Mouse (Mus musculus) kidney, adult 2 months (tissue): ENCODE data around the gene Tbc1d21. TPM values are rescaled to one million over a fixed set of nuclear protein-coding genes. Genes with fewer than 3 reads are reported as not detected.

Experiments
- DNase-seq: peaks from one replicate; pipeline ENCODE4 v3.0.0; 2021
- H3K27ac ChIP-seq: fragments of 200-500 bp; 2 replicates; pipeline ENCODE4 v1.5.1; 2012; ENCODE audit warnings: low read depth, low read length, control low read depth, inconsistent platforms; ENCODE audit not compliant: insufficient read depth
- H3K27me3 ChIP-seq: fragments of 200-500 bp; replicated peaks from 2 replicates; pipeline ENCODE4 v1.6.1; 2012; ENCODE audit warnings: mild to moderate bottlenecking, moderate library complexity, low read length, inconsistent platforms; ENCODE audit not compliant: control insufficient read depth, insufficient read depth
- H3K36me3 ChIP-seq: fragments of 200-500 bp; 2 replicates; pipeline ENCODE4 v1.6.1; 2012; ENCODE audit warnings: mild to moderate bottlenecking, moderate library complexity, low read length, inconsistent platforms; ENCODE audit not compliant: control insufficient read depth, insufficient read depth
- H3K4me1 ChIP-seq: fragments of 200-500 bp; 2 replicates; pipeline ENCODE4 v1.6.1; 2011; ENCODE audit warnings: low read length; ENCODE audit not compliant: control insufficient read depth, insufficient read depth
- H3K4me3 ChIP-seq: fragments of 200-500 bp; 2 replicates; pipeline ENCODE4 v1.5.1; 2011; ENCODE audit warnings: mild to moderate bottlenecking, low read depth, low read length, control low read depth; ENCODE audit not compliant: insufficient read depth
- CTCF ChIP-seq: fragments of 200-500 bp; conservative IDR thresholded peaks from 2 replicates; pipeline ENCODE4 v1.5.1; 2011; ENCODE audit warnings: low read depth, mild to moderate bottlenecking, control low read depth, low read length, moderate library complexity, mixed read lengths; ENCODE audit not compliant: insufficient read depth, insufficient read length
- POLR2A ChIP-seq: fragments of 200-500 bp; IDR thresholded peaks from one replicate; pipeline ENCODE4 v1.6.1; 2011; ENCODE audit warnings: low read depth, low read length, control low read depth
- WGBS: fragments of 180-500 bp; shearing (Covaris S2); methylation state at CpG from one replicate; pipeline ENCODE4 v1.1.7; 2018; 5-methylcytosine and 5-hydroxymethylcytosine counted together
- polyA plus RNA-seq: library from polyadenylated mRNA; depleted of rRNA; stranded (reverse); fragments of >200 nt; gene quantifications from 2 replicates; pipeline ENCODE4 v1.2.3, GENCODE M21; 2012; rRNA removed

Gene Tbc1d21
- not detected in 2 replicates for polyA plus RNA-seq

DNA sequence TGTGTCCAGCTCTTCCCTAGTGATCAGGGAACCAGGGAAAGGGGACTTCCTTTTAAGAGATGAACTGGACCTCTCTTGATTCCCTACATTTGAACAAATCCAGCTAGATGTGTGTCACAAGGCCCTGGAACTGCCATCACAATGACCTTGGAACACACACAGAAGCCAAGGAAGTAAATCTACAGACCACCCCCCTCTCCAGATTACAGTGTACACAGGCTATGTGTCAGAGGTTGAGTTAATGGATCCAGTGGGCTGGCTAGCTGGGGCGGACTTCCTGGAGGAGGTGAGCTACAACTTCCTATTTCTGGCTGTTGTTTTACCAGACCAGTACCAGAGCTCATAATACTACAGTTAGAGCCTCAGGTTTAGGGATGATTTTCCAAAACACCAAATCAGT lies at the start of gene Tbc1d21:
TSS of gene Tbc1d21 (minus strand) at position 101 of the 400 bp plus-strand sequence.
- no peaks in the 10 kb centered on the region for H3K36me3 ChIP-seq

DNA sequence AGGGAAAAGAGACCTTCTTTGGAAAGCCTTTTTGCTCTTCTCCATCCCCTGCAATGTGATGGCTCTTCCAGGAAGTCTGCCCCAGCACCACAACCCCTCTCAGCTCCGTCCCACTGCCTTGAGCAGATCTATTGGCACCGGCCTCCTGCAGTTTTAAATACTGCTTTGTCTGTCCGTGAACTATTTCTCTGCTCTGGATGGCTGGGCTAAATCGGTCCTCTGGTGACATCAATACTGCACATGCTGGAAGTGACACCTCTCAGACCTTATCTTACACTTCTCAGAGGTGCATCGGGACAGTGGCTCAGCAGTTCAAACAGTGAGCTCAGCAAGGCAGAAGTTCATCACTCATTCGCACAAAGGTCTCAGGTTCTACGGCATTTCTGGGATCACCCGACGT lies 41.3 kb upstream of the Tbc1d21 start:
- H3K36me3 ChIP-seq: no peaks in the 10 kb centered on the region
- DNase-seq: no peak
- no peak overlapping the region for H3K4me3 ChIP-seq
- no peaks in the 10 kb centered on the region for H3K4me1 ChIP-seq
- H3K27me3 ChIP-seq: no peaks in the 10 kb centered on the region
- TF ChIP-seq POLR2A (no peak), CTCF (no peak)
- H3K27ac ChIP-seq: no peak overlapping the region
- 79% methylated on average over 9 of the region's 9 CpGs for WGBS

More for the DNA sequence above, at the start of gene Tbc1d21:
- no peak for DNase-seq
- WGBS: 97% methylated on average over 1 of the region's 1 CpGs
- Histone ChIP-seq H3K4me3 (no peak within 1 kb of the TSS), H3K4me1 (no peaks in the 10 kb centered on the region), H3K27ac (no peak within 1 kb of the TSS), H3K27me3 (no peaks in the 10 kb centered on the region)
- TF ChIP-seq CTCF (no peak), POLR2A (no peak)

DNA sequence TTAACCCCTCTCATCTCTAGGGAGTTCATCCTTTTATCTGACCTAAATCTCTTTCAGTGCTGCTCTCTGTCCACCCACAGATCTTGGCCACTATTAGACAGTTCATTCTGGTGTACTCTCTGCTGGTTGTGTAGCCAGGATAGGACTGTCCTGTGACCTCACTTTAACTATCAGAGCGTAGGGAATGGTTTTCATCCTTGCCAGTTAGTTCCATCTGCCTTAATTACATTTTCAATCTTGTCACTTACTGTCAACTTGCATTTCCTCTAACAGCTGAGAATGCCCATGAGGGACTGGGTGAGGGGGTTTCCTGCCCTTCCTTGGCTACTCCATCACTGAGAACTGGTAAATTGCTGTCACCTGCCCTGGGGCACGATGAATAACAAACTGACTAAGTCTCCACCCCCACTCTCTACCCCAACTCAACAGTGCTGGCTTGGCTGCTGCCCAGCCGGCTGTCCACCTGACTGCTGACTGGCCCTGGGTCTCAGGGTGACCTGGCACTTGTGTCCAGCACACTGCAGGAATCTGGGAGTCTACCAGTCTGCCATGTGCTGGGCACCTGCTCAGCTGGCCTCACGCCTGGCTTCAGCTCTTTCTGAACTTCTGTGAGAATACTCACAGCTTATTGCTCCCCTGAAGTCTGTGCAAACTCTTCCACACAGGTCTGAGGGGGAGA lies 39.9 kb upstream of the Tbc1d21 start:
- peak; percentile 56 for DNase-seq
- no peaks in the 10 kb centered on the region for H3K4me1 ChIP-seq
- no peak overlapping the region for H3K27ac ChIP-seq
- H3K4me3 ChIP-seq: no peak overlapping the region
- TF ChIP-seq CTCF: no peak
- TF ChIP-seq POLR2A: no peak
- 46% methylated on average over 4 of the region's 4 CpGs for WGBS
- H3K27me3 ChIP-seq: no peaks in the 10 kb centered on the region
- H3K36me3 ChIP-seq: no peaks in the 10 kb centered on the region

DNA sequence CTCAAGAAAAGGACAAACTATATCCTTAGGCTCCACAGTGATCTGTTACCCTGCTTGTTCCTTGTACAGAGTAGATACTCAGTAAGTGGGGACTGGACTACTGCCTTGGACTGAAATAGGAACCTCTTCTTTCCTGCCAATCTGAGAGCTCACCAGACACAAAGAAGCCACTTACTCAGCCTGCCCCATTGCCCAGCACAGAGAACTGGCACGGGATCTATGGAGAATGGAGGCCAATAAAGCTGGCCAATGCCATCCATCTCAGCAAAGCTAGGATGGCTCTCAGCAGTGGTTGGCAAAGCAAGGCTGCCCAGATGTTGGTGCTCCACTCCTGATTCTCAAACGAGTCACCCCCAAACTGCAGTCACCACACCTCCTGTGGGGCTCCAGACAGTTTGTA lies 39.0 kb upstream of the Tbc1d21 start:
- no peaks in the 10 kb centered on the region for H3K36me3 ChIP-seq
- DNase-seq: no peak
- H3K27ac ChIP-seq: no peak overlapping the region
- H3K4me3 ChIP-seq: no peak overlapping the region
- no peak for TF ChIP-seq CTCF
- no peak for TF ChIP-seq POLR2A
- H3K4me1 ChIP-seq: no peaks in the 10 kb centered on the region
- 68% methylated on average over 2 of the region's 2 CpGs for WGBS
- H3K27me3 ChIP-seq: no peaks in the 10 kb centered on the region

DNA sequence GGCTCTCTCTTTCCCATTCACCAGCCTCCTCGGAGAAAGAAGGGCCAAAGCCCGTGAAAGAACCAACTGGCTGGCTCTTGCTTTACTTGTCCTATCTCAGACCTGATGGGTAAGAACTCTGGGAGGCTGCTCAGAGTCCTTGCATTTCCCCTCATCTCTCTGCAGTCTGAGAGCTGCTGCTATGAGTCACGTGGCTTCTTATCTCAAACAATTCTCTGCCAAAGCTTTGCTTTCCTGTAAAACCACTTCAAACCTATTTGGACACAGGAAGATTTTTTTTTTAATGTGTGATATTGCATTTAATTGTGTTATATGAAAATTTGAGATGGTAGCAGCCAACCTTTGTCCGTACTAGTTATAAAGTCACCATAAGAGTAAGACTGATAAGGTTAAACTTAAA lies 34.2 kb upstream of the Tbc1d21 start:
- Histone ChIP-seq H3K36me3 (no peaks in the 10 kb centered on the region), H3K27me3 (no peaks in the 10 kb centered on the region), H3K4me1 (no peaks in the 10 kb centered on the region), H3K4me3 (no peak overlapping the region), H3K27ac (no peak overlapping the region)
- DNase-seq: no peak
- WGBS: 43% methylated on average over 4 of the region's 4 CpGs
- TF ChIP-seq POLR2A (no peak), CTCF (no peak)

DNA sequence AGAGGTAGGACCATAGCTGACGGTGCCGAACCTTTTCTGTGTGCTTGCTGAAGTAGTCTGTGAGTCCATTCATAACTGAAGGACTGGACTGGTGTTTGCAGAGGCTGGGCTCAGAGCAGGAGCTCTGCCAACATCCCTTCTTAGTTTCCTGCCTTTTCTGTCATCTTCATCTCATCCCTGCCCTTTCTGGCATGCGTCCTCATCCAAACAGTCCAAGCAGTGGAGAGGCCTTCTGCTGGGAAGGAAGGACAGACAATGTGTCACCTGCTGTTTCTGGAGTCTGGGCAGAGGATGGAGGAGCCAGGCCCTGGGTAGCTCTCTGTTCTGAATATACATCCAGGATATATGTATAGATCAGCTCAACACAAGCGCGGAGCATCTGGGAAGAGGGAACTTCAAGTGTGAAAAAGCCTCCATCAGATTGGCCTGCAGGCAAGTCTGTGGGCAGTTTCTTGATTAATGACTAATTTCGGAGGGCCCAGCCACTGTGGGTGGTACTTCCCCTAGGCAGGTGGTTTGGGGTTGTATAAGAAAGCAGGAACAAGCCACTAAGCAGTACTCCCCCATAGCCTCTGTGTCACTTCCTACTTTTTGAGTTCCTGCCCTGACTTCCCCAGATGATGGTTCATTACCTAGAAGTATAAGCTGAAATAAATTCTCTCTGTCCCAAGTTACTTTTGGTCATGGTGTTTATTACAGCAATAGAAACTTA lies 31.3 kb upstream of the Tbc1d21 start:
- TF ChIP-seq POLR2A (no peak), CTCF (no peak)
- Histone ChIP-seq H3K4me3 (no peak overlapping the region), H3K36me3 (no peaks in the 10 kb centered on the region), H3K27me3 (no peaks in the 10 kb centered on the region), H3K27ac (no peak overlapping the region), H3K4me1 (no peaks in the 10 kb centered on the region)
- no peak for DNase-seq
- 79% methylated on average over 6 of the region's 6 CpGs for WGBS

DNA sequence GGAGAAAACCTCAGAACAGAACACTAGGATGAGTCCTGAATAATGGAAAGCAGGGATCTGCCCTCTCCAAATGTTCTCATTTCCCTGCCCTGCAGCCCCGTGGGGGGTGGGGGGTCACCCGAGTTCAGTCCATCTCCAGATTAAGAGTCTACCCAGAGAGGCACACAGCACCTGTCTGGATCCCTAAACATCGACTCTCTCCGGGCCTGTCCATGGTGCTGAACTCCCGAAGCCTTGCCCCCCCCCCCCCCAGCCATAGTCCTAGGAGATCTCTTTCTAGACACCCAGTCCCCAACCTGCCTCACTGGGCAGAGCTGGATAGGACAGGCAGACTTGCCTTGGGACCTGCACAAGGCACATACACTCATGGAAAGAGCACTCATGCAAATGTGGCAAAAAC lies 29.4 kb upstream of the Tbc1d21 start:
- WGBS: 19% methylated on average over 5 of the region's 5 CpGs
- no peak for DNase-seq
- no peak for TF ChIP-seq POLR2A

More for the DNA sequence above, 29.4 kb upstream of the Tbc1d21 start:
- no peak overlapping the region for H3K4me3 ChIP-seq
- H3K27ac ChIP-seq: no peak overlapping the region
- no peaks in the 10 kb centered on the region for H3K27me3 ChIP-seq
- no peaks in the 10 kb centered on the region for H3K4me1 ChIP-seq
- no peaks in the 10 kb centered on the region for H3K36me3 ChIP-seq
